Mouse (Mus musculus): ENCODE data around the gene Kcnn3.

- no peak for TF ChIP-seq POLR2A (IDR thresholded peaks at IDR 0.05; ENCODE audit: extremely low read depth, insufficient read depth, low read length)
- no peak for TF ChIP-seq CTCF (IDR thresholded peaks at IDR 0.05; ENCODE audit: extremely low read depth, insufficient read depth, low read length)
Measured at GRCm38 (mm10) chr3:89598361-89598760, 78.4 kb downstream of the Kcnn3 start.
